Mouse (Mus musculus): ENCODE measurements at regions not wholly inside any gene's neighbourhood (a gene's known extent, or its start where the extent isn't known, plus 50 kb on each side); places are given as distances from the start of the nearest gene placed in this dataset.

- Histone ChIP-seq H3K4me2 (no peak overlapping the region), H3K36me3 (ENCODE audit: control insufficient read depth, insufficient read depth, low read length) (no peaks in the 10 kb centered on the region), H3K27ac (ENCODE audit: low read depth, low read length) (no peak overlapping the region), H3K9ac (ENCODE audit: low read length) (no peak overlapping the region), H3K4me3 (ENCODE audit: low read depth, low read length) (no peak overlapping the region), H3K9me3 (ENCODE audit: control insufficient read depth, low read length) (no peaks in the 10 kb centered on the region), H3K27me3 (ENCODE audit: control insufficient read depth, insufficient read depth, low read length) (no peaks in the 10 kb centered on the region), H3K4me1 (ENCODE audit: control insufficient read depth, insufficient read depth, low read length) (peaks cover 2% of the 10 kb centered on the region)
- 67% methylated on average over 15 of the region's 15 CpGs for WGBS
- DNase-seq (ENCODE audit: low spot score, missing footprints) (peak; percentile 77), ATAC-seq (ENCODE audit: low FRiP score) (peak; percentile 44; the same call in 1 of the 2 replicates)
These were observed 70.3 kb downstream of the Matn1 start for GRCm38 (mm10) chr4:131014301-131015081.

- H3K27me3 ChIP-seq (ENCODE audit: control insufficient read depth, insufficient read depth, low read length), result no peaks in the 10 kb centered on the region
- no peak overlapping the region; the same call in 1 of the 2 replicates for H3K27ac ChIP-seq (ENCODE audit: low read depth, low read length)
- 16% methylated on average over 2 of the region's 2 CpGs for WGBS
These were observed 71.0 kb downstream of the Matn1 start for GRCm38 (mm10) chr4:131015156-131015555.

GRCm38 (mm10) chr4:131023601-131024000, 79.4 kb downstream of the Matn1 start:
- no peak overlapping the region for H3K9ac ChIP-seq (ENCODE audit: low read length)
- H3K27ac ChIP-seq (ENCODE audit: low read depth, low read length), result no peak overlapping the region
- H3K4me3 ChIP-seq (ENCODE audit: low read depth, low read length), result no peak overlapping the region
- peak; percentile 77 for DNase-seq (ENCODE audit: low spot score, missing footprints)
- no peaks in the 10 kb centered on the region for H3K4me1 ChIP-seq (ENCODE audit: control insufficient read depth, insufficient read depth, low read length)
- WGBS, result 63% methylated on average over 6 of the region's 6 CpGs
- H3K36me3 ChIP-seq (ENCODE audit: control insufficient read depth, insufficient read depth, low read length), result no peaks in the 10 kb centered on the region
- no peaks in the 10 kb centered on the region for H3K9me3 ChIP-seq (ENCODE audit: control insufficient read depth, low read length)
- H3K27me3 ChIP-seq (ENCODE audit: control insufficient read depth, insufficient read depth, low read length), result no peaks in the 10 kb centered on the region
- no peak for ATAC-seq (ENCODE audit: low FRiP score)
- H3K4me2 ChIP-seq, result no peak overlapping the region

More at GRCm38 (mm10) chr4:131015156-131015555, 71.0 kb downstream of the Matn1 start:
- ATAC-seq (ENCODE audit: low FRiP score) (no peak), DNase-seq (ENCODE audit: low spot score, missing footprints) (peak; percentile 82)
- H3K4me1 ChIP-seq (ENCODE audit: control insufficient read depth, insufficient read depth, low read length), result peaks cover 2% of the 10 kb centered on the region
- H3K36me3 ChIP-seq (ENCODE audit: control insufficient read depth, insufficient read depth, low read length), result no peaks in the 10 kb centered on the region
- no peaks in the 10 kb centered on the region for H3K9me3 ChIP-seq (ENCODE audit: control insufficient read depth, low read length)
- H3K9ac ChIP-seq (ENCODE audit: low read length), result no peak overlapping the region
- no peak overlapping the region for H3K4me2 ChIP-seq
- no peak overlapping the region for H3K4me3 ChIP-seq (ENCODE audit: low read depth, low read length)

DNA sequence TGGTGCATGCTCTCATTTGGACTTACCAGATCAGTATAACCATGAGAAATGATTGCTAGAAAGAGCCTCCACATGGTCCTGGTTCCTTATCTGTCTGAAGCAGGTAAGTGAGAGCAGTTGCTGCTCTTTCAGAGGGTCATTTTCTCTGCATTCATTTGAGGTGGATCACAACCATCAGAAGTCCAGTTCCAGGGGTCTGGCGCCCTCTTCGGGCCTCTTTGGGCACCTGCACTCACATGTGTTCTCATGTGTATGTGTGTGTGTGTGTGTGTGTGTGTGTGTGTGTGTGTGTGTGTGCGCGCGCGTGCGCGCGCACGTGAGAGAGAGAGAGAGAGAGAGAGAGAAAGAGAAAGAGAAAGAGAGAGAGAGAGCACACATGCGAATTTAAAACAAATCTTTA, 92.1 kb downstream of the Matn1 start:
- no peak overlapping the region for H3K27ac ChIP-seq (ENCODE audit: low read depth, low read length)
- peaks cover 3% of the 10 kb centered on the region; the same call in 1 of the 2 replicates for H3K4me1 ChIP-seq (ENCODE audit: control insufficient read depth, insufficient read depth, low read length)
- H3K4me3 ChIP-seq (ENCODE audit: low read depth, low read length), result no peak overlapping the region
- H3K27me3 ChIP-seq (ENCODE audit: control insufficient read depth, insufficient read depth, low read length), result no peaks in the 10 kb centered on the region; the same call in 1 of the 2 replicates
- H3K9me3 ChIP-seq (ENCODE audit: control insufficient read depth, low read length), result no peaks in the 10 kb centered on the region
- ATAC-seq (ENCODE audit: low FRiP score) (no peak), DNase-seq (ENCODE audit: low spot score, missing footprints) (no peak)
- WGBS, result 85% methylated on average over 10 of the region's 11 CpGs
- no peak overlapping the region for H3K4me2 ChIP-seq
- H3K36me3 ChIP-seq (ENCODE audit: control insufficient read depth, insufficient read depth, low read length), result no peaks in the 10 kb centered on the region
- no peak overlapping the region for H3K9ac ChIP-seq (ENCODE audit: low read length)

DNA sequence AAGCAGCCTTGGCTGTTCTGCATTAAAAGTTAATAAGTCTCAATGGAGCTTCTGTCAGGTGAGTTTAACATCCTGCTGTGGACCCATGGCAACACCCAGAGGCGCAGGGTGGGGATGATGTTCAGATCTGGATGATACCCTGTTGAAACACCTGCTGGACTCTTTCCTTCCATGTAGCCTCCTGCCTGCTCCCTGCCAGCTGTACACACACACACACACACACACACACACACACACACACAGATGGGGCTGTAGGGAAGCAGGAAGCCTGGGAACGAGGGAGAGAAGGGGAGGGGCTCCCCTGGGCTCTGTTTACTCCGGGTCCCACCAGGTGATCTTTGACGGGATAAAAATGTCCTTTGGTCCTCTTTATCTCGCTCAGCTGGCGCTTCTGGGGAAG, 93.0 kb downstream of the Matn1 start:
- 16% methylated on average over 6 of the region's 6 CpGs for WGBS
- peaks cover 3% of the 10 kb centered on the region; the same call in 1 of the 2 replicates for H3K4me1 ChIP-seq (ENCODE audit: control insufficient read depth, insufficient read depth, low read length)
- no peaks in the 10 kb centered on the region for H3K9me3 ChIP-seq (ENCODE audit: control insufficient read depth, low read length)
- no peak for ATAC-seq (ENCODE audit: low FRiP score)
- no peak overlapping the region for H3K4me2 ChIP-seq
- H3K9ac ChIP-seq (ENCODE audit: low read length), result no peak overlapping the region
- no peak overlapping the region for H3K4me3 ChIP-seq (ENCODE audit: low read depth, low read length)
- H3K36me3 ChIP-seq (ENCODE audit: control insufficient read depth, insufficient read depth, low read length), result no peaks in the 10 kb centered on the region
- DNase-seq (ENCODE audit: low spot score, missing footprints), result no peak
- H3K27ac ChIP-seq (ENCODE audit: low read depth, low read length), result no peak overlapping the region
- no peaks in the 10 kb centered on the region; the same call in 1 of the 2 replicates for H3K27me3 ChIP-seq (ENCODE audit: control insufficient read depth, insufficient read depth, low read length)

- no peak overlapping the region for H3K4me2 ChIP-seq
- no peaks in the 10 kb centered on the region for H3K36me3 ChIP-seq (ENCODE audit: control insufficient read depth, insufficient read depth, low read length)
- H3K9ac ChIP-seq (ENCODE audit: low read length), result no peak overlapping the region
- DNase-seq (ENCODE audit: low spot score, missing footprints) (no peak), ATAC-seq (ENCODE audit: low FRiP score) (no peak)
- WGBS, result 74% methylated on average over 3 of the region's 3 CpGs
- H3K27ac ChIP-seq (ENCODE audit: low read depth, low read length), result no peak overlapping the region
- H3K9me3 ChIP-seq (ENCODE audit: control insufficient read depth, low read length), result no peaks in the 10 kb centered on the region
- no peaks in the 10 kb centered on the region; the same call in 1 of the 2 replicates for H3K27me3 ChIP-seq (ENCODE audit: control insufficient read depth, insufficient read depth, low read length)
- H3K4me1 ChIP-seq (ENCODE audit: control insufficient read depth, insufficient read depth, low read length), result peaks cover 3% of the 10 kb centered on the region; the same call in 1 of the 2 replicates
- H3K4me3 ChIP-seq (ENCODE audit: low read depth, low read length), result no peak overlapping the region
These were observed 95.5 kb downstream of the Matn1 start for GRCm38 (mm10) chr4:131039686-131040085.

GRCm38 (mm10) chr4:131041210-131041609, 97.0 kb downstream of the Matn1 start:
- Histone ChIP-seq H3K27ac (ENCODE audit: low read depth, low read length) (no peak overlapping the region), H3K4me3 (ENCODE audit: low read depth, low read length) (no peak overlapping the region), H3K9me3 (ENCODE audit: control insufficient read depth, low read length) (no peaks in the 10 kb centered on the region), H3K4me1 (ENCODE audit: control insufficient read depth, insufficient read depth, low read length) (peaks cover 3% of the 10 kb centered on the region; the same call in 1 of the 2 replicates), H3K9ac (ENCODE audit: low read length) (no peak overlapping the region), H3K27me3 (ENCODE audit: control insufficient read depth, insufficient read depth, low read length) (no peaks in the 10 kb centered on the region; the same call in 1 of the 2 replicates), H3K4me2 (no peak overlapping the region), H3K36me3 (ENCODE audit: control insufficient read depth, insufficient read depth, low read length) (no peaks in the 10 kb centered on the region)
- 81% methylated on average over 2 of the region's 2 CpGs for WGBS
- DNase-seq (ENCODE audit: low spot score, missing footprints) (no peak), ATAC-seq (ENCODE audit: low FRiP score) (no peak)

GRCm38 (mm10) chr4:131046101-131046500, 101.9 kb downstream of the Matn1 start:
- H3K27ac ChIP-seq (ENCODE audit: low read depth, low read length), result no peak overlapping the region
- WGBS, result 51% methylated on average over 8 of the region's 8 CpGs
- H3K4me3 ChIP-seq (ENCODE audit: low read depth, low read length), result no peak overlapping the region
- no peaks in the 10 kb centered on the region for H3K4me1 ChIP-seq (ENCODE audit: control insufficient read depth, insufficient read depth, low read length)
- H3K9me3 ChIP-seq (ENCODE audit: control insufficient read depth, low read length), result no peaks in the 10 kb centered on the region
- H3K4me2 ChIP-seq, result no peak overlapping the region
- ATAC-seq (ENCODE audit: low FRiP score) (no peak), DNase-seq (ENCODE audit: low spot score, missing footprints) (no peak)
- H3K9ac ChIP-seq (ENCODE audit: low read length), result peak overlapping the region; percentile 20; the same call in 1 of the 2 replicates
- no peaks in the 10 kb centered on the region for H3K27me3 ChIP-seq (ENCODE audit: control insufficient read depth, insufficient read depth, low read length)
- no peaks in the 10 kb centered on the region for H3K36me3 ChIP-seq (ENCODE audit: control insufficient read depth, insufficient read depth, low read length)

DNA sequence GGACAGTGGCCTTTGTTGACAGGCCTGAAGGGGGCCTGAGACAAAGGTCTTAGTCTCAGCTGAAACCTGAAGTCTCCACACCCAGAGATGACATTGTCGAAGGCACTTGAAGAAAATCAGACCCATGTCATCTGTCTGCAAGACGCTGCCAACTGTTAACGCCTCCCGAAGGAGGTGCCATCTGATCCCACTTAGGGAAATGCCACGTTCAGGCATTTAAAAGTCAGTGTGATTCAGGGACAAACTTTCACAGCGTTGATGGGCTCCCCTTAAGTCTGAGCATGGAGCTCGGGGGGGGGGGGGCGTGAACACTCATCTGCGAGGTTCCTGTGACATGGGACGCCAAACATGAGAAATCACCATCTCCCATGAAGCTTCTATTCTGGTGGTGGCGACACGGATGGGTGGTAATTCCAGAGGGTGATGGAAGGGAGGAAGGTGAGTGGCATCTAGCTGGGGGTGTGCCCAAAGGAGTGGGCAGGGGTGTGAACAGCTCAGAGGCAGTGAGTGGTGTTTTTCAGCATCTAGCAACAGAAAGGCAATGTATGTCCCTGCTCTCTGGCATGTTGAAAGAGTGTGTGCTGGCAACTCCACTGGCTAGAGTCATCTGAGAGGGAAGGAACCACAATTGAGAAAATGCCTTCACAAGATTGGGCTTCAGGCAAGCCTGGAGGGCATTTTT, 102.9 kb downstream of the Matn1 start:
- Histone ChIP-seq H3K27me3 (ENCODE audit: control insufficient read depth, insufficient read depth, low read length) (no peaks in the 10 kb centered on the region), H3K4me3 (ENCODE audit: low read depth, low read length) (no peak overlapping the region), H3K36me3 (ENCODE audit: control insufficient read depth, insufficient read depth, low read length) (no peaks in the 10 kb centered on the region), H3K9me3 (ENCODE audit: control insufficient read depth, low read length) (no peaks in the 10 kb centered on the region), H3K27ac (ENCODE audit: low read depth, low read length) (no peak overlapping the region), H3K9ac (ENCODE audit: low read length) (no peak overlapping the region), H3K4me1 (ENCODE audit: control insufficient read depth, insufficient read depth, low read length) (no peaks in the 10 kb centered on the region), H3K4me2 (no peak overlapping the region)
- no peak for ATAC-seq (ENCODE audit: low FRiP score)
- 74% methylated on average over 12 of the region's 12 CpGs for WGBS
- no peak for DNase-seq (ENCODE audit: low spot score, missing footprints)
